Mouse (Mus musculus) intestine, embryonic 14.5 days (tissue): ENCODE measurements at regions not wholly inside any gene's neighbourhood (a gene's known extent, or its start where the extent isn't known, plus 50 kb on each side); places are given as distances from the start of the nearest gene placed in this dataset.

Experiments
- ATAC-seq: fragments of 200-750 bp; cut with Nextera tagmentation; replicated peaks from 2 replicates; pipeline ENCODE4 v1.8.0; 2017; ENCODE audit warnings: low read depth, moderate number of reproducible peaks, moderate TSS enrichment, moderate library complexity; ENCODE audit not compliant: low FRiP score, low TSS enrichment
- DNase-seq: peaks from one replicate; pipeline ENCODE4 v3.0.0-alpha.2; 2018; ENCODE audit warnings: low spot score
- H3K27ac ChIP-seq: fragments of 300-500 bp; sonication (generic); 2 replicates; pipeline ENCODE4 v1.5.1; 2014; ENCODE audit warnings: low read depth, mild to moderate bottlenecking, control low read depth
- H3K27me3 ChIP-seq: fragments of 300-500 bp; sonication (generic); replicated peaks from 2 replicates; pipeline ENCODE4 v1.6.1; 2014; ENCODE audit warnings: low read length, control low read depth; ENCODE audit not compliant: control insufficient read depth, insufficient read depth
- H3K36me3 ChIP-seq: fragments of 300-500 bp; sonication (generic); 2 replicates; pipeline ENCODE4 v1.6.1; 2014; ENCODE audit warnings: low read length, control low read depth; ENCODE audit not compliant: control insufficient read depth, insufficient read depth
- H3K4me1 ChIP-seq: fragments of 300-500 bp; sonication (generic); replicated peaks from 2 replicates; pipeline ENCODE4 v1.6.1; 2014; ENCODE audit warnings: low read length, control low read depth, mixed read lengths; ENCODE audit not compliant: control insufficient read depth, insufficient read depth
- H3K4me2 ChIP-seq: fragments of 300-500 bp; sonication (generic); 2 replicates; pipeline ENCODE4 v1.6.1; 2014; ENCODE audit warnings: low read length
- H3K4me3 ChIP-seq: fragments of 300-500 bp; sonication (generic); 2 replicates; pipeline ENCODE4 v1.5.1; 2014; ENCODE audit warnings: low read depth, low read length, control low read depth, mixed read lengths
- H3K9ac ChIP-seq: fragments of 300-500 bp; sonication (generic); 2 replicates; pipeline ENCODE4 v1.6.1; 2014; ENCODE audit warnings: mild to moderate bottlenecking, low read length
- H3K9me3 ChIP-seq: fragments of 300-500 bp; sonication (generic); 2 replicates; pipeline ENCODE4 v1.6.1; 2016; ENCODE audit warnings: low read length, control low read depth; ENCODE audit not compliant: control insufficient read depth
- WGBS: fragments of 180-500 bp; shearing (Covaris S2); extraction: QIAGEN DNeasy Blood & Tissue Kit; methylation state at CpG from one replicate; pipeline ENCODE4 v1.1.7; 2014; 5-methylcytosine and 5-hydroxymethylcytosine counted together

DNA sequence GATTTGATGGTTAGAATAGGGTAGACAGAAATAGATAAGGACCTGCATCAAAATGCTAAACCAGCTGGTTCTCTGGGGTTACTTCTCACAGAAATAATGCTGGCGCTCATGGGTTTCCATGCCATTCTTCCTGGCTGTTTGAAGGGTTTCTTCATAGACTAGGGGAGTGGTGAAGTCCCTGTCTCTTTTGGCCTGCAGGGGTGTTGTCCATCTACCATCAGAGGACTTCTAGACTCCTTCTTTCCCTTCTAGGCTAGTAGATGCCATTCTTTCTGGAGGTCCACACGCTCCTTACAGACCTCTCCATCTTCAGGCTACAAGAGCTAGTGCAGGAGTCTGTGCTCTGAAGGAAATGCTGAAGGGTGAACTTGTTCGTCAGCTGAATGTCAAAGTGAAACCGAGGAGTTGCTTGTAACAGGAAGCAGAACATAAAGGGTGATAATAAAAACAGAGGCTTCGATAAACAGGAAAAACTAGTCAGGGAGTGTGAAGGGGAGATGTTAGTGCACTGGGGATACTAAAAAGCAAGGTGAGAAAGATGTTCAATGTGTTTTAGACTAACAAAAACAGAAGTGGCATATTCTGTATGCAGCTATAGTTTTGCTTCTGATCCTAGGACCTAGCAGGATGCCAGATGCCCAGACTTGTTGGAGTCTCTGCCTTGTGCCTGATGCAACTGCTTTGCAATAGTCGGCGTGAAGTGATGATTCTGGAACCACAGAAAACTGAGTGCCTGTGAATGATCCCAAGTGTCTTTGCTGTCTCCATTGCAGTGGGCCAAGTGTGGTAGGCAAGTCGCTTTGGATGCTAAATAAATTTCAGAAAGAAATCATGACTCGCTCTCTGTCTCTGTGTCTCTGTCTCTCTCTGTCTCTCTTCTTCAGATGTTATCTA, 335.1 kb downstream of the Rnd3 start:
- H3K27ac ChIP-seq, result no peak overlapping the region
- H3K9me3 ChIP-seq, result no peaks in the 10 kb centered on the region
- peaks cover 3% of the 10 kb centered on the region; the same call in 1 of the 2 replicates for H3K4me1 ChIP-seq
- H3K4me2 ChIP-seq, result no peak overlapping the region
- no peak for DNase-seq
- ATAC-seq, result no peak
- no peaks in the 10 kb centered on the region for H3K36me3 ChIP-seq
- H3K27me3 ChIP-seq, result no peaks in the 10 kb centered on the region
- no peak overlapping the region for H3K4me3 ChIP-seq
- H3K9ac ChIP-seq, result no peak overlapping the region
- WGBS, result 72% methylated on average over 9 of the region's 9 CpGs

DNA sequence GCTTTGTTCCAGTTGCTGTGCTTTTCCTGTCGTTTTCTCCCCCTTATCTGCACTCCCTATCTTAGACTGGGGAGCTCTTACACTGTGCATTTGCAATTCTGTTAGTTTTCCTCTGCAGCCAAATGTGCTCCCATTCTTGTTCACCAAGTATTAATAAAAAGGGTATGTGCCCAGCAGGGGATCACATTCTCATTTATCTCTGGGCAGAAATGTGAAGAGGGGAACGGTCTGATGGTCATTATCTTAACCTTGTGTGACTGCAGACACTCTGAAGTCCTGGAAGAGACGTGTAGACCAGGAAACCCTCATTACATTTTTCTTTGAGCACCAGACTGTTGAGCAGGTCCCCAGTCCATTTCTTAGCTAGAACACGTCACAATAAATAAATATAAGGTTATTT, 336.6 kb downstream of the Rnd3 start:
- Histone ChIP-seq H3K4me1 (peaks cover 3% of the 10 kb centered on the region; the same call in 1 of the 2 replicates), H3K9me3 (no peaks in the 10 kb centered on the region), H3K9ac (no peak overlapping the region), H3K4me2 (no peak overlapping the region), H3K27ac (no peak overlapping the region), H3K27me3 (no peaks in the 10 kb centered on the region), H3K4me3 (no peak overlapping the region), H3K36me3 (no peaks in the 10 kb centered on the region)
- ATAC-seq, result no peak
- WGBS, result 53% methylated on average over 4 of the region's 4 CpGs
- DNase-seq, result no peak

DNA sequence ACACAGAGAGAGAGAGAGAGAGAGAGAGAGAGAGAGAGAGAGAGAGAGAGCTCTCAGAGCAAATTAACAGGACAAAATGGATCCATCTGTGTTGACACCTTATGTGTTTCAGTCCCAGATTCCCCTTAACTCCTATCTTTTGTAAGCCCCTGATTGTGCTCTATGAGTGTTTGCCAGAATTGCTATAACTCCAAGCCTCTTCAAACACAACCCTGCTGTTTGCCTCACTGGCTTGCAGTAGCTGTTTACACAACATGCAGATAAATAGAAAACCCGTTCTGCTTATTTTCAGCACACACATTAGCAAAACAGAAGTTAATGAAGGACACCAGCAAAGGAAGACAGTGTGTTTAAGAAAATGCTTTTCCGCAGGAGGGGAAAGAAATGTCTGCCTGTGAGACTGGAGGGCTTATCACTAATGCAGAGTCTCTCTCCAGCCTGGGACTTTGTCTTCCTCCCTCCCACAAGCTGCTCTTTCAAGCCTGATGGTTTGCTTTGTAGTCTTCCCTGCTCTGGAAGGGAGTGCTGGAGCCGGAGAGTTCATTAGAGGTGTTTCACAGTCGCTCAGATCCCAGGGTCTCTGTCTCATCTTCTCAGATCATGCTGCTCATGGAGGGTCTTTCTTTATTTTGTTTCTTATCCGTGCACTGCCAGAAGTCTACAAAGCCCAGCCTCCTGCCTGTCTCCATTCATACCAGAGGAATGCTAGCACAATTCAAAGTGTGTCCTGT, 338.4 kb downstream of the Rnd3 start:
- ATAC-seq (no peak), DNase-seq (no peak)
- Histone ChIP-seq H3K9me3 (no peaks in the 10 kb centered on the region), H3K4me2 (peak overlapping the region; percentile 4; the same call in 1 of the 2 replicates), H3K36me3 (no peaks in the 10 kb centered on the region), H3K4me1 (peaks cover 2% of the 10 kb centered on the region; the same call in 1 of the 2 replicates), H3K4me3 (no peak overlapping the region), H3K9ac (no peak overlapping the region), H3K27ac (no peak overlapping the region), H3K27me3 (no peaks in the 10 kb centered on the region)
- 18% methylated on average over 5 of the region's 5 CpGs for WGBS

- no peak for DNase-seq
- 73% methylated on average over 3 of the region's 3 CpGs for WGBS
- no peak overlapping the region for H3K4me3 ChIP-seq
- H3K4me2 ChIP-seq, result no peak overlapping the region
- no peaks in the 10 kb centered on the region for H3K36me3 ChIP-seq
- ATAC-seq, result no peak
- H3K27me3 ChIP-seq, result no peaks in the 10 kb centered on the region
- H3K9ac ChIP-seq, result no peak overlapping the region
- H3K4me1 ChIP-seq, result no peaks in the 10 kb centered on the region; the same call in 1 of the 2 replicates
- H3K9me3 ChIP-seq, result no peaks in the 10 kb centered on the region
- no peak overlapping the region for H3K27ac ChIP-seq
Measured at GRCm38 (mm10) chr2:50809823-50810222, 339.1 kb downstream of the Rnd3 start.

- WGBS, result 83% methylated on average over 6 of the region's 6 CpGs
- H3K36me3 ChIP-seq, result no peaks in the 10 kb centered on the region
- ATAC-seq (no peak), DNase-seq (no peak)
- H3K4me3 ChIP-seq, result no peak overlapping the region
- no peak overlapping the region for H3K9ac ChIP-seq
- no peak overlapping the region for H3K4me2 ChIP-seq
- H3K4me1 ChIP-seq, result no peaks in the 10 kb centered on the region; the same call in 1 of the 2 replicates
- no peaks in the 10 kb centered on the region for H3K27me3 ChIP-seq
- H3K27ac ChIP-seq, result no peak overlapping the region
- H3K9me3 ChIP-seq, result no peaks in the 10 kb centered on the region
Measured at GRCm38 (mm10) chr2:50807162-50807960, 341.6 kb downstream of the Rnd3 start.

GRCm38 (mm10) chr2:50805645-50806044, 343.3 kb downstream of the Rnd3 start:
- DNase-seq, result no peak
- Histone ChIP-seq H3K9me3 (no peaks in the 10 kb centered on the region), H3K4me2 (no peak overlapping the region), H3K9ac (no peak overlapping the region), H3K4me1 (no peaks in the 10 kb centered on the region; the same call in 1 of the 2 replicates), H3K27ac (no peak overlapping the region), H3K36me3 (no peaks in the 10 kb centered on the region), H3K27me3 (no peaks in the 10 kb centered on the region), H3K4me3 (no peak overlapping the region)
- WGBS, result 87% methylated on average over 3 of the region's 3 CpGs
- no peak for ATAC-seq

GRCm38 (mm10) chr2:50796087-50796486, 352.8 kb downstream of the Rnd3 start:
- Histone ChIP-seq H3K4me3 (no peak overlapping the region), H3K4me2 (no peak overlapping the region), H3K4me1 (no peaks in the 10 kb centered on the region), H3K9ac (no peak overlapping the region), H3K27me3 (no peaks in the 10 kb centered on the region), H3K27ac (no peak overlapping the region), H3K9me3 (0 out of 2 replicates have a peak, but pooled peaks cover 5% of the 10 kb centered on the region), H3K36me3 (no peaks in the 10 kb centered on the region)
- DNase-seq (no peak), ATAC-seq (no peak)
- 71% methylated on average over 3 of the region's 3 CpGs for WGBS

DNA sequence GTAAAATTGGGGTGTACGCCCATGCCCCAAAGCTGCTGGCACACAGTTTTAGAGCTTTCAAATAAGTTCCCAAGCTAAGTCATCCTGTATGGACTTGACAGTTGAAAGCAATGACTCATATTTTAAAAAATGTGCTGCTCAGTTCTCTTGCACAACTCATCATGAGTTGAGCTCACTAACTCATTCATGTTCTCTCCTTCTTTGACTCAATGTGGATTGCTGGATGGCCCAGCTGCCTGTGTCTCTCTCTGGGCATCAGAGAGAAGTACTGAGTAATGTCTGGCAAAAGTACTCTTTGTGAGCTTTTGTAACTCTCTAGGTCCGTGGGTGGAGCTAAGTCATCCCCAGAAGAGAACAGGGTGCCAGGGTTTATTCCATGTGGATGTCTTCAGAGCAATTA, 355.3 kb downstream of the Rnd3 start:
- no peaks in the 10 kb centered on the region for H3K36me3 ChIP-seq
- H3K27me3 ChIP-seq, result no peaks in the 10 kb centered on the region
- no peak overlapping the region for H3K9ac ChIP-seq
- DNase-seq (no peak), ATAC-seq (no peak)
- no peak overlapping the region for H3K27ac ChIP-seq
- no peaks in the 10 kb centered on the region for H3K4me1 ChIP-seq
- 85% methylated on average over 2 of the region's 2 CpGs for whole genome bisulfite sequencing
- H3K4me3 ChIP-seq, result no peak overlapping the region
- no peak overlapping the region for H3K4me2 ChIP-seq
- 0 out of 2 replicates have a peak, but pooled peaks cover 5% of the 10 kb centered on the region for H3K9me3 ChIP-seq
